28 mouse cellular contexts compared by ENCODE assay signal in the genomic region with DNA sequence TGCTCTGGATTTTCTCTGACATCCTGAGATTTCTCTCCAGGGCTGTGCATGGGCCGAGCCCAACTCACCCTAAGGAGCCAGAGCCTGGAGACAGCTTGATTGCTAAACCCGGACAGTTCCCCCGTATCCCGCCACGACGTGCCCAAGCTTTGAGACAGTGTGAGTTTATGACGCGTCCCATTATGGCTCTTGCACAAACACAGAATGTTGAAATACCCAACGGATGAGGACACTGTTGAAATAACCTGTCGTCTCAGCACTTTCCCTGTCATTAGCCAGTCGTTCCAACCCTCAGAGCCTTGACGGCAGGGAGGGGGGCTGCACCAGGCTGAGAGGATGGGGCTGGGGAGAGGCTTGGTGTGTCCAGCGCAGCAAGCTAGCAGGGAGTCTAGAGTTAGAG. TPM values are rescaled to one million over a fixed set of nuclear protein-coding genes. Genes with fewer than 3 reads are reported as not detected.
DNase-seq lines count a peak whose midpoint lies in the region; ATAC-seq lines count a peak whose summit lies in the region.
"Had no signal": no experiment of that assay in that cellular context is flagged by ENCODE, and none has a peak within 500 bp of the region (broad histone marks: within the 10 kb centered on the region; RNA-seq: fewer than 3 reads in every experiment).

No protein-coding gene starts in this region.

- H3K36me3 ChIP-seq in intestine, embryonic 16.5 days (ENCODE audit: control insufficient read depth, insufficient read depth, low read length) = no peaks in the 10 kb centered on the region
- H3K36me3 ChIP-seq in intestine, embryonic 15.5 days = no peaks in the 10 kb centered on the region
- H3K36me3 ChIP-seq in midbrain, embryonic 11.5 days (ENCODE audit: control insufficient read depth, insufficient read depth, low read length) = no peaks in the 10 kb centered on the region
- H3K36me3 ChIP-seq in midbrain, embryonic 13.5 days = no peaks in the 10 kb centered on the region
- H3K36me3 ChIP-seq in heart, embryonic 11.5 days (ENCODE audit: control insufficient read depth, insufficient read depth, low read length) = no peaks in the 10 kb centered on the region
- H3K36me3 ChIP-seq: forebrain, embryonic 10.5 days; heart, embryonic 13.5 days; hindbrain, embryonic 13.5 days; lung, embryonic 15.5 days had no signal

- H3K27ac ChIP-seq in intestine, embryonic 16.5 days (ENCODE audit: low read length) = no peak overlapping the region
- no peak overlapping the region for H3K27ac ChIP-seq in intestine, embryonic 15.5 days
- no peak overlapping the region for H3K27ac ChIP-seq in midbrain, embryonic 11.5 days (ENCODE audit: low read depth, low read length)
- no peak overlapping the region for H3K27ac ChIP-seq in midbrain, embryonic 13.5 days
- no peak overlapping the region for H3K27ac ChIP-seq in heart, embryonic 11.5 days (ENCODE audit: low read depth, low read length)
- H3K27ac ChIP-seq: forebrain, embryonic 10.5 days; gastrocnemius, adult 2 months; heart, embryonic 13.5 days; hindbrain, embryonic 13.5 days; layer of hippocampus, adult 2 months; lung, embryonic 15.5 days had no signal

- no peak overlapping the region for H3K4me2 ChIP-seq in intestine, embryonic 16.5 days (ENCODE audit: low read depth, low read length)
- no peak overlapping the region for H3K4me2 ChIP-seq in intestine, embryonic 15.5 days (replicated peaks)
- no peak overlapping the region for H3K4me2 ChIP-seq in midbrain, embryonic 11.5 days
- H3K4me2 ChIP-seq in midbrain, embryonic 13.5 days (replicated peaks) = no peak overlapping the region
- H3K4me2 ChIP-seq in heart, embryonic 11.5 days = no peak overlapping the region
- H3K4me2 ChIP-seq: heart, embryonic 13.5 days; hindbrain, embryonic 13.5 days; lung, embryonic 15.5 days had no signal

- no peaks in the 10 kb centered on the region for H3K27me3 ChIP-seq in intestine, embryonic 16.5 days (replicated peaks; ENCODE audit: control insufficient read depth, insufficient read depth, low read length)
- no peaks in the 10 kb centered on the region for H3K27me3 ChIP-seq in intestine, embryonic 15.5 days (replicated peaks)
- no peaks in the 10 kb centered on the region for H3K27me3 ChIP-seq in midbrain, embryonic 11.5 days (ENCODE audit: control insufficient read depth, insufficient read depth, low read length)
- no peaks in the 10 kb centered on the region for H3K27me3 ChIP-seq in midbrain, embryonic 13.5 days
- 0 out of 2 replicates have a peak, but pooled peaks cover 2% of the 10 kb centered on the region for H3K27me3 ChIP-seq in heart, embryonic 11.5 days (ENCODE audit: control insufficient read depth, insufficient read depth, low read length)
- H3K27me3 ChIP-seq: hindbrain, embryonic 13.5 days; lung, embryonic 15.5 days had no signal

- H3K4me3 ChIP-seq in intestine, embryonic 16.5 days (ENCODE audit: low read length) = no peak overlapping the region
- no peak overlapping the region for H3K4me3 ChIP-seq in intestine, embryonic 15.5 days (replicated peaks)
- H3K4me3 ChIP-seq in midbrain, embryonic 11.5 days (ENCODE audit: low read depth, low read length) = no peak overlapping the region
- no peak overlapping the region for H3K4me3 ChIP-seq in midbrain, embryonic 13.5 days (replicated peaks)
- H3K4me3 ChIP-seq in heart, embryonic 11.5 days (ENCODE audit: low read depth, low read length) = no peak overlapping the region
- H3K4me3 ChIP-seq: forebrain, embryonic 10.5 days; gastrocnemius, adult 2 months; heart, embryonic 13.5 days; hindbrain, embryonic 13.5 days; layer of hippocampus, adult 2 months; lung, embryonic 15.5 days had no signal

- peak; percentile 28 for DNase-seq in midbrain, embryonic 11.5 days (ENCODE audit: low spot score, missing footprints)
- peak; percentile 23 for DNase-seq in lung, postnatal 14 days
- no peak for DNase-seq in left cerebral cortex, adult 8-10 months (ENCODE audit: low spot score in 2 of 2)
- DNase-seq: adrenal gland, postnatal 10 days; B cell, adult 2 months; cerebellum, adult 11-12 months; cerebellum, postnatal 14 days; embryo, embryonic 11 days; gastrocnemius, adult 2 months; heart, adult 11 months; kidney, adult 2 months; kidney, postnatal 14 days; layer of hippocampus, postnatal 36 days; midbrain, embryonic 14.5 days; retina, postnatal 1 day had no signal

- H3K9ac ChIP-seq in intestine, embryonic 16.5 days (ENCODE audit: low read depth, low read length) = no peak overlapping the region
- no peak overlapping the region for H3K9ac ChIP-seq in intestine, embryonic 15.5 days
- no peak overlapping the region for H3K9ac ChIP-seq in midbrain, embryonic 11.5 days (ENCODE audit: low read length)
- no peak overlapping the region for H3K9ac ChIP-seq in midbrain, embryonic 13.5 days (replicated peaks)
- no peak overlapping the region for H3K9ac ChIP-seq in heart, embryonic 11.5 days (ENCODE audit: low read depth, low read length)
- H3K9ac ChIP-seq: heart, embryonic 13.5 days; hindbrain, embryonic 13.5 days; lung, embryonic 15.5 days had no signal

- H3K4me1 ChIP-seq in intestine, embryonic 16.5 days (ENCODE audit: control insufficient read depth, insufficient read depth, low read length) = peaks cover 12% of the 10 kb centered on the region
- peaks cover 13% of the 10 kb centered on the region; the same call in 1 of the 2 replicates for H3K4me1 ChIP-seq in intestine, embryonic 15.5 days (replicated peaks)
- no peaks in the 10 kb centered on the region for H3K4me1 ChIP-seq in midbrain, embryonic 11.5 days (ENCODE audit: control insufficient read depth, insufficient read depth, low read length)
- no peaks in the 10 kb centered on the region for H3K4me1 ChIP-seq in midbrain, embryonic 13.5 days (replicated peaks)
- 0 out of 2 replicates have a peak, but pooled peaks cover 3% of the 10 kb centered on the region for H3K4me1 ChIP-seq in heart, embryonic 11.5 days (ENCODE audit: control insufficient read depth, insufficient read depth, low read length)
- H3K4me1 ChIP-seq: heart, embryonic 13.5 days had no signal

- 53% methylated on average over 13 of the region's 13 CpGs for WGBS in intestine, embryonic 16.5 days
- 42% methylated on average over 13 of the region's 13 CpGs for WGBS in intestine, embryonic 15.5 days
- WGBS in midbrain, embryonic 11.5 days = 88% methylated on average over 13 of the region's 13 CpGs
- WGBS in midbrain, embryonic 13.5 days = 81% methylated on average over 13 of the region's 13 CpGs
- 65% methylated on average over 13 of the region's 13 CpGs for WGBS in heart, embryonic 11.5 days (ENCODE audit: insufficient replicate concordance)

- ATAC-seq in intestine, embryonic 16.5 days = 0 out of 2 replicates have a peak, but pooled peaks have one; percentile 18
- ATAC-seq in intestine, embryonic 15.5 days = no peak; the same call in 1 of the 2 replicates
- ATAC-seq in midbrain, embryonic 11.5 days (ENCODE audit: low FRiP score) = no peak
- ATAC-seq in midbrain, embryonic 13.5 days = no peak
- ATAC-seq in neutrophil, adult 5-6 weeks (ENCODE audit: extremely low read depth, insufficient number of reproducible peaks, low FRiP score, poor library complexity, severe bottlenecking) = peak; percentile 59; the same call in 1 of the 2 replicates
- ATAC-seq in heart, embryonic 11.5 days (replicated peaks; ENCODE audit: insufficient number of reproducible peaks, low FRiP score, low TSS enrichment) = no peak

- no peaks in the 10 kb centered on the region for H3K9me3 ChIP-seq in intestine, embryonic 16.5 days (ENCODE audit: control insufficient read depth, low read length)
- no peaks in the 10 kb centered on the region for H3K9me3 ChIP-seq in intestine, embryonic 15.5 days
- H3K9me3 ChIP-seq in midbrain, embryonic 11.5 days (ENCODE audit: control insufficient read depth, low read length) = no peaks in the 10 kb centered on the region
- H3K9me3 ChIP-seq in midbrain, embryonic 13.5 days = no peaks in the 10 kb centered on the region
- H3K9me3 ChIP-seq in heart, embryonic 11.5 days (replicated peaks; ENCODE audit: control insufficient read depth, low read length) = no peaks in the 10 kb centered on the region
- H3K9me3 ChIP-seq: forebrain, embryonic 10.5 days; heart, embryonic 13.5 days; hindbrain, embryonic 13.5 days; lung, embryonic 15.5 days had no signal

RNA-seq across cellular contexts. Expression of gene Myl10, which starts 50.7 kb away (rescaled TPM):
- polyA plus RNA-seq in intestine, embryonic 16.5 days (2015; fragmentation: Nextera tagmentation; extraction: Ambion mirVana) = not detected in 2 replicates
- polyA plus RNA-seq in intestine, embryonic 15.5 days (2015; fragmentation: Nextera tagmentation; extraction: Ambion mirVana) = not detected in 2 replicates
- polyA plus RNA-seq in midbrain, embryonic 11.5 days (2014; fragmentation: Nextera tagmentation; extraction: Ambion mirVana) = not detected in 2 replicates
- not detected in 2 replicates for polyA plus RNA-seq in midbrain, embryonic 13.5 days (2015; fragmentation: Nextera tagmentation; extraction: Ambion mirVana)
- total RNA-seq in neutrophil, adult 5-6 weeks (2017) = not detected in 2 replicates
- total RNA-seq in left cerebral cortex, adult 8-10 months (2022) = not detected
- not detected in 2 replicates for polyA plus RNA-seq in heart, embryonic 11.5 days (2014; fragmentation: Nextera tagmentation; extraction: Ambion mirVana)
- total RNA-seq: adrenal gland, postnatal 10 days; heart, postnatal 25 days; layer of hippocampus, adult 2 months; layer of hippocampus, postnatal 36 days; left cerebral cortex, postnatal 25 days; liver, adult 2 months had no signal
- polyA plus RNA-seq: forebrain, embryonic 10.5 days; heart, embryonic 13.5 days; hindbrain, embryonic 13.5 days; kidney, adult 2 months; liver, adult 2 months; midbrain, embryonic 14.5 days had no signal

Comparison
In these comparisons a context has a peak if more than half of its experiments do, and no peak if none do; other contexts are left out.
1. ATAC-seq: peak in intestine, embryonic 16.5 days (single experiment) and neutrophil, adult 5-6 weeks (single experiment); none in intestine, embryonic 15.5 days (single experiment), midbrain, embryonic 11.5 days (single experiment), midbrain, embryonic 13.5 days (single experiment) and heart, embryonic 11.5 days (single experiment).
2. DNase-seq: peak in midbrain, embryonic 11.5 days (single experiment) and lung, postnatal 14 days (single experiment); none in left cerebral cortex, adult 8-10 months (0 of 2).